Mouse (Mus musculus): ENCODE measurements around the gene Kifap3.
A peak's percentile ranks its signal among the peaks of the same experiment; 100 is the strongest.
"Not testable (repeated sequence)": the region's sequence is repeated elsewhere in the genome, so short reads cannot be mapped to it uniquely, and the experiment has no call there.

The Kifap3 gene

GRCm38 (mm10) chr1:163779336-163780115 lies at the start of gene Kifap3:
TSS of gene Kifap3 (plus strand) at chr1:163779583.
- peak; percentile 98 to 99 for DNase-seq

- not testable (repeated sequence) for DNase-seq
Observed at GRCm38 (mm10) chr1:163731166-163731565, 48.2 kb upstream of the Kifap3 start.

GRCm38 (mm10) chr1:163736441-163737238 lies 42.7 kb upstream of the Kifap3 start:
- peak; percentile 13 to 27 for DNase-seq

GRCm38 (mm10) chr1:163737239-163737533 lies 42.2 kb upstream of the Kifap3 start:
- peak in 1 of 2 experiments; percentile 10 for DNase-seq

GRCm38 (mm10) chr1:163751360-163751992 lies 27.9 kb upstream of the Kifap3 start:
- DNase-seq, result no peak

GRCm38 (mm10) chr1:163757462-163758207 lies 21.7 kb upstream of the Kifap3 start:
- DNase-seq, result no peak

- DNase-seq, result not testable (repeated sequence)
Observed at GRCm38 (mm10) chr1:163783577-163783976, 4.2 kb downstream of the Kifap3 start.

GRCm38 (mm10) chr1:163821365-163821764 lies 42.0 kb downstream of the Kifap3 start:
- no peak for DNase-seq

GRCm38 (mm10) chr1:163829482-163829881 lies 50.1 kb downstream of the Kifap3 start:
- no peak for DNase-seq

GRCm38 (mm10) chr1:163834066-163834465 lies 54.7 kb downstream of the Kifap3 start:
- DNase-seq, result no peak

GRCm38 (mm10) chr1:163835062-163835461 lies 55.7 kb downstream of the Kifap3 start:
- no peak for DNase-seq

- not testable (repeated sequence) for DNase-seq
Observed at GRCm38 (mm10) chr1:163838482-163838881, 59.1 kb downstream of the Kifap3 start.

GRCm38 (mm10) chr1:163840555-163840954 lies 61.2 kb downstream of the Kifap3 start:
- DNase-seq, result no peak

GRCm38 (mm10) chr1:163842238-163842637 lies 62.9 kb downstream of the Kifap3 start:
- no peak for DNase-seq

GRCm38 (mm10) chr1:163843899-163844298 lies 64.5 kb downstream of the Kifap3 start:
- DNase-seq, result no peak

GRCm38 (mm10) chr1:163852884-163853560 lies 73.6 kb downstream of the Kifap3 start:
- DNase-seq, result no peak

GRCm38 (mm10) chr1:163858420-163858819 lies 79.0 kb downstream of the Kifap3 start:
- DNase-seq, result no peak

- DNase-seq, result no peak
Observed at GRCm38 (mm10) chr1:163861538-163861937, 82.2 kb downstream of the Kifap3 start.

GRCm38 (mm10) chr1:163873158-163873557 lies 93.8 kb downstream of the Kifap3 start:
- DNase-seq, result no peak

- no peak for DNase-seq
Observed at GRCm38 (mm10) chr1:163889629-163890028, 110.2 kb downstream of the Kifap3 start.

- no peak for DNase-seq
Observed at GRCm38 (mm10) chr1:163893294-163893693, 113.9 kb downstream of the Kifap3 start.

Data from kidney, postnatal 4 days (tissue).